Mouse (Mus musculus): ENCODE results near the gene Ces1d. TPM values are rescaled to one million over a fixed set of nuclear protein-coding genes. Genes with fewer than 3 reads are reported as not detected.

The Ces1d gene
- polyA plus RNA-seq, 1 experiment from 2014 or later: 0.70 TPM

GRCm38 (mm10) chr8:93122005-93122404, 75.6 kb downstream of the Ces1d start:
- DNase-seq (ENCODE audit: low spot score): no peak
- no peaks in the 10 kb centered on the region for H3K4me1 ChIP-seq
- 69% methylated on average over 1 of the region's 1 CpGs for WGBS
- H3K27me3 ChIP-seq (ENCODE audit: insufficient read depth, poor library complexity, severe bottlenecking): no peaks in the 10 kb centered on the region
- H3K27ac ChIP-seq: no peak overlapping the region
- no peaks in the 10 kb centered on the region for H3K9me3 ChIP-seq
- H3K4me3 ChIP-seq: no peak overlapping the region
- no peaks in the 10 kb centered on the region for H3K36me3 ChIP-seq

Other genes with a start within 250 kb of the Ces1d start
- gene Slc6a2, start 237.8 kb downstream of the Ces1d start, polyA plus RNA-seq (2016; fragmentation: Nextera tagmentation; extraction: Ambion mirVana): 0.05 and 0.11 TPM in 2 replicates
- 0.16 TPM in 1 of 2 replicates, not detected in the other for gene Ces1a, start 149.6 kb downstream of the Ces1d start, polyA plus RNA-seq (2016; fragmentation: Nextera tagmentation; extraction: Ambion mirVana)
- not detected in 2 replicates for gene Ces1b, start 117.8 kb downstream of the Ces1d start, polyA plus RNA-seq (2016; fragmentation: Nextera tagmentation; extraction: Ambion mirVana)
- not detected in 2 replicates for gene Ces1c, start 66.6 kb downstream of the Ces1d start, polyA plus RNA-seq (2016; fragmentation: Nextera tagmentation; extraction: Ambion mirVana)
- 0.31 TPM in 1 of 2 replicates, not detected in the other for gene Ces1e, start 31.8 kb upstream of the Ces1d start, polyA plus RNA-seq (2016; fragmentation: Nextera tagmentation; extraction: Ambion mirVana)
- gene Ces1f, start 81.9 kb upstream of the Ces1d start, polyA plus RNA-seq (2016; fragmentation: Nextera tagmentation; extraction: Ambion mirVana): not detected in 2 replicates
- not detected in 2 replicates for gene Ces1g, start 139.5 kb upstream of the Ces1d start, polyA plus RNA-seq (2016; fragmentation: Nextera tagmentation; extraction: Ambion mirVana)
- gene Ces1h, start 181.9 kb upstream of the Ces1d start, polyA plus RNA-seq (2016; fragmentation: Nextera tagmentation; extraction: Ambion mirVana): not detected in 2 replicates